Mouse (Mus musculus) forebrain, embryonic 14.5 days (tissue): Measurements from ENCODE around the gene Shf. TPM values are rescaled to one million over a fixed set of nuclear protein-coding genes. Genes with fewer than 3 reads are reported as not detected.

Experiments used
- ATAC-seq: fragments of 200-750 bp; cut with Nextera tagmentation; 2 replicates; pipeline ENCODE4 v1.8.0; 2017; ENCODE audit warnings: mild to moderate bottlenecking, moderate library complexity
- DNase-seq: peaks from one replicate; pipeline ENCODE4 v3.0.0-alpha.2; 2015; ENCODE audit warnings: low spot score
- H3K27ac ChIP-seq: fragments of 300-500 bp; sonication (generic); 2 replicates; pipeline ENCODE4 v1.5.1; 2014; ENCODE audit warnings: low read depth, mild to moderate bottlenecking, control low read depth, low read length, moderate library complexity
- H3K27me3 ChIP-seq: fragments of 300-500 bp; sonication (generic); replicated peaks from 2 replicates; pipeline ENCODE4 v1.6.1; 2014; ENCODE audit warnings: low read length, control low read depth, mixed read lengths; ENCODE audit not compliant: control insufficient read depth, insufficient read depth
- H3K36me3 ChIP-seq: fragments of 300-500 bp; sonication (generic); 2 replicates; pipeline ENCODE4 v1.6.1; 2014; ENCODE audit warnings: low read length, control low read depth; ENCODE audit not compliant: control insufficient read depth, insufficient read depth
- H3K4me1 ChIP-seq: fragments of 300-500 bp; sonication (generic); 2 replicates; pipeline ENCODE4 v1.6.1; 2014; ENCODE audit warnings: antibody characterized with exemption, low read length, control low read depth; ENCODE audit not compliant: control insufficient read depth, insufficient read depth
- H3K4me2 ChIP-seq: fragments of 300-500 bp; sonication (generic); 2 replicates; pipeline ENCODE4 v1.6.1; 2014; ENCODE audit warnings: mild to moderate bottlenecking, control low read depth, low read length
- H3K4me3 ChIP-seq: fragments of 300-500 bp; sonication (generic); 2 replicates; pipeline ENCODE4 v1.5.1; 2014; ENCODE audit warnings: low read depth, low read length, control low read depth
- H3K9ac ChIP-seq: fragments of 300-500 bp; sonication (generic); 2 replicates; pipeline ENCODE4 v1.6.1; 2014; ENCODE audit warnings: mild to moderate bottlenecking, low read length, control low read depth, moderate library complexity
- H3K9me3 ChIP-seq: fragments of 300-500 bp; sonication (generic); replicated peaks from 2 replicates; pipeline ENCODE4 v1.6.1; 2016; ENCODE audit warnings: low read length, control low read depth, mixed read lengths; ENCODE audit not compliant: control insufficient read depth
- WGBS: fragments of 180-500 bp; shearing (Covaris S2); extraction: QIAGEN DNeasy Blood & Tissue Kit; methylation state at CpG from one replicate; pipeline ENCODE4 v1.1.7; 2014; 5-methylcytosine and 5-hydroxymethylcytosine counted together
- polyA plus RNA-seq: library from polyadenylated mRNA; unstranded; fragments of >200 nt; fragmentation: Nextera tagmentation; extraction: Ambion mirVana; gene quantifications from 2 replicates; pipeline ENCODE4 v1.2.1, GENCODE M21; 2014

Gene Shf
- polyA plus RNA-seq, 1 experiment from 2014 or later: 12.4 TPM

GRCm38 (mm10) chr2:122355389-122355788, 13.6 kb downstream of the Shf start:
- no peaks in the 10 kb centered on the region for H3K9me3 ChIP-seq
- H3K4me2 ChIP-seq: no peak overlapping the region
- peaks cover 26% of the 10 kb centered on the region for H3K4me1 ChIP-seq
- no peak overlapping the region for H3K4me3 ChIP-seq
- H3K27ac ChIP-seq: no peak overlapping the region
- DNase-seq (no peak), ATAC-seq (no peak)
- WGBS: 93% methylated on average over 5 of the region's 5 CpGs
- H3K36me3 ChIP-seq: peaks cover 41% of the 10 kb centered on the region
- no peak overlapping the region for H3K9ac ChIP-seq
- H3K27me3 ChIP-seq: no peaks in the 10 kb centered on the region

GRCm38 (mm10) chr2:122354191-122354929, 14.6 kb downstream of the Shf start:
- Histone ChIP-seq H3K9me3 (no peaks in the 10 kb centered on the region), H3K4me1 (peaks cover 35% of the 10 kb centered on the region), H3K9ac (no peak overlapping the region), H3K27ac (no peak overlapping the region), H3K4me3 (no peak overlapping the region), H3K36me3 (peaks cover 38% of the 10 kb centered on the region), H3K4me2 (no peak overlapping the region), H3K27me3 (no peaks in the 10 kb centered on the region)
- no peak for DNase-seq
- 66% methylated on average over 12 of the region's 12 CpGs for WGBS
- ATAC-seq: no peak

- no peaks in the 10 kb centered on the region for H3K9me3 ChIP-seq
- H3K4me1 ChIP-seq: peaks cover 38% of the 10 kb centered on the region
- no peaks in the 10 kb centered on the region for H3K27me3 ChIP-seq
- no peak for ATAC-seq
- H3K36me3 ChIP-seq: peaks cover 32% of the 10 kb centered on the region
- no peak overlapping the region for H3K9ac ChIP-seq
- 83% methylated on average over 8 of the region's 8 CpGs for WGBS
- H3K4me2 ChIP-seq: no peak overlapping the region
- H3K27ac ChIP-seq: no peak overlapping the region
- no peak for DNase-seq
- H3K4me3 ChIP-seq: no peak overlapping the region
These were observed 15.2 kb downstream of the Shf start for GRCm38 (mm10) chr2:122353765-122354164.

GRCm38 (mm10) chr2:122352992-122353391, 16.0 kb downstream of the Shf start:
- no peaks in the 10 kb centered on the region for H3K27me3 ChIP-seq
- WGBS: 80% methylated on average over 6 of the region's 6 CpGs
- DNase-seq (no peak), ATAC-seq (no peak)
- peaks cover 42% of the 10 kb centered on the region for H3K4me1 ChIP-seq
- no peak overlapping the region for H3K4me3 ChIP-seq
- no peaks in the 10 kb centered on the region for H3K9me3 ChIP-seq
- H3K36me3 ChIP-seq: peaks cover 29% of the 10 kb centered on the region
- H3K27ac ChIP-seq: no peak overlapping the region; the same call in 1 of the 2 replicates
- no peak overlapping the region for H3K9ac ChIP-seq
- no peak overlapping the region for H3K4me2 ChIP-seq

GRCm38 (mm10) chr2:122351931-122352329, 17.0 kb downstream of the Shf start:
- WGBS: under 1% methylated on average over 4 of the region's 4 CpGs
- H3K9me3 ChIP-seq: no peaks in the 10 kb centered on the region
- 0 out of 2 replicates have a peak overlapping the region, but pooled peaks have one; percentile 4 for H3K4me2 ChIP-seq
- ATAC-seq: peak; percentile 71
- H3K27ac ChIP-seq: peak overlapping the region; percentile 61
- H3K9ac ChIP-seq: no peak overlapping the region
- H3K4me1 ChIP-seq: peaks cover 44% of the 10 kb centered on the region
- peak; percentile 97 for DNase-seq
- peaks cover 26% of the 10 kb centered on the region for H3K36me3 ChIP-seq
- no peaks in the 10 kb centered on the region for H3K27me3 ChIP-seq
- no peak overlapping the region for H3K4me3 ChIP-seq

GRCm38 (mm10) chr2:122351156-122351930, 17.6 kb downstream of the Shf start:
- Histone ChIP-seq H3K9me3 (no peaks in the 10 kb centered on the region), H3K4me2 (no peak overlapping the region), H3K4me1 (peaks cover 44% of the 10 kb centered on the region), H3K36me3 (peaks cover 20% of the 10 kb centered on the region; the same call in 1 of the 2 replicates), H3K27ac (peak overlapping the region; percentile 61), H3K4me3 (no peak overlapping the region), H3K27me3 (no peaks in the 10 kb centered on the region), H3K9ac (no peak overlapping the region)
- WGBS: 9% methylated on average over 5 of the region's 5 CpGs
- peak; percentile 78 for DNase-seq
- peak; percentile 24 for ATAC-seq

- Histone ChIP-seq H3K4me3 (peak overlapping the region; percentile 46), H3K27ac (peak overlapping the region; percentile 100), H3K9me3 (no peaks in the 10 kb centered on the region), H3K4me1 (peaks cover 44% of the 10 kb centered on the region), H3K36me3 (peaks cover 8% of the 10 kb centered on the region; the same call in 1 of the 2 replicates), H3K4me2 (peak overlapping the region; percentile 72), H3K9ac (peak overlapping the region; percentile 92), H3K27me3 (no peaks in the 10 kb centered on the region)
- DNase-seq: no peak
- peak; percentile 29 for ATAC-seq
- 9% methylated on average over 14 of the region's 14 CpGs for WGBS
These were observed 19.7 kb downstream of the Shf start for GRCm38 (mm10) chr2:122349136-122349785.

GRCm38 (mm10) chr2:122348531-122349131, 20.3 kb downstream of the Shf start:
- H3K9me3 ChIP-seq: no peaks in the 10 kb centered on the region
- H3K27me3 ChIP-seq: no peaks in the 10 kb centered on the region
- H3K4me2 ChIP-seq: peak overlapping the region; percentile 72
- peaks cover 44% of the 10 kb centered on the region for H3K4me1 ChIP-seq
- H3K4me3 ChIP-seq: peak overlapping the region; percentile 46
- H3K27ac ChIP-seq: peak overlapping the region; percentile 100
- DNase-seq (peak; percentile 94), ATAC-seq (peak; percentile 82)
- under 1% methylated on average over 50 of the region's 63 CpGs for WGBS
- H3K9ac ChIP-seq: peak overlapping the region; percentile 92
- H3K36me3 ChIP-seq: 0 out of 2 replicates have a peak, but pooled peaks cover 3% of the 10 kb centered on the region
